Mouse (Mus musculus) kidney, postnatal 36 days (tissue): ENCODE results near the gene Rpusd1.
A peak's percentile ranks its signal among the peaks of the same experiment; 100 is the strongest.

Experiments used
- DNase-seq, 2 experiments: peaks; one replicate each; pipeline ENCODE4 v3.0.0; 2021 to 2022; ENCODE audit warnings: mixed read lengths in 2 of 2

Rpusd1 gene

DNA sequence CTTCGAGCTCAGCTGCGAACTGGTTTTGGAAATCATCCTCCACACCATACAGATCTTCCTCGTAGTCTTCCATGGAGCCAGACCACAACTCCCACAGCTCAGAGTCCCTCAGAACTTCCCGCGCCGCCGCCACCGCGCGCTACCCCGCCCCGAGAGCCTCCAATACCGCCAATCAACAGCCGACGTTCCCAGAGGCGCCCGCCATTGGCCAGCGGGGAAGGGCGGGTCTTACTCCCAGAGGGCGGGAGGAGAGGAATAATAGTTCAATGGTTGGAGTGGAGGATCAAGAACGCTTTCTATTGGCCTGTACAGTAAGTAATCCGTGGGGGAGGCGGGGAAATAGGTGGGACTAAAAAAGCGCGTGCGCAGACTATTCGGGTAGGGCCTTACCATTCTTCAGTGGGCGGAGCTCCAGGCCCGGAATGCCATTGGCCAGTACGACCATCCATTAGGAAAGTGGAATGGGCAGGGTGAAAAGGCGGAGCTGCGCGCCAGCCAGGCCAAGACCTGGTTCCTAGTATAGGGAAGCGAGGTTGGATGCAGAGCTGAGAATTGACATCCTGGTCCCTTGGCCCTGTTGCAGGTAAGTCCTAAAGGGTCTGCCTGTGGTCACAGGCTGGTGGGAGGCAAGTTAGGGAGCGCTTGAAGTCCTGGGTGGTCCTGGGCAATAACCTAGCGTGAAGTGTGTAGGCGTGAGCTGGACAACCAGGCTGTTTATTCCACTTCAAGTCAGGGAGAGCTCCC is at the start of gene Rpusd1, which contains the start of gene Chtf18:
Gene Rpusd1, plus strand, starts transcription at position 406 of the 744 bp plus-strand sequence.
Gene Chtf18, minus strand, starts transcription at position 155 of the 744 bp plus-strand sequence.
- peak; percentile 100 for DNase-seq

DNA sequence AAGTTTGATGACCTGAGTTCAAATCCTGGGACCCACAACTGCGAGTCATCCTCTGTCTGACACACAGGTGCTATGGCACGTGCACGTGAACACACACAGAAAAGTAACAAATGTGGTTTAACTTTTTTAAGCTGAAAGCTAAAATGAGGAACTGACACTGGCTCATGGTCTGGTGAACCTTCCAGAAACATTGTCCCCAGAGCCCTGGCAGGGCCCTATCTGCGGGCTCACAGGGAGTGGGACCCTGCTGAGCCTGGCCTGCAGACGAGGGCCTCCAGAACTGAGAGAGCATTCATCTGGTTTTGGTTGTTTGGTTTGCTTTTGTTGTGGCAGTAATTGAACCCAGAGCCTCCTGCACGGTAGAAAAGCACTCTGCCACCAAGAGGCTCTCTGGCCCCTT is 49.5 kb upstream of the Rpusd1 start:
- no peak for DNase-seq

DNA sequence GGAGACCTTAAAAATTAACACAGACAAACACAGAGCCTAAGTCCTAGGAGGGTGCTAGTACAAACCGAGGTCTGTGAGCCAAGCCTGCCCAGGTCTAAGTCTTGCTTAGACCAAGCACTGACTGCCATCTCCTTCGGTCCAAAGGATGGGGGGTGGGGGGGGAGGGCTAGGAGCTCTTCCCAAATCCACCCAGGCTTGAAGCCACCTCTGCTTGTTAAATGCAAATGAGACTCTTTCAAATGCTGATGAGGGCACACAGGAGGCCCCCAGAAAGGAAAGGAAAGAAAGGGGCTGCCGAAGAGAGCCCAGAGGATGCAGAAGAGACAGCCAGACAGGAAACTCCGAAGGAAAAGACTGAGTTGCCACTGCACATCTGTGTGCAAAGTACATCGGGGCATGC is 47.7 kb upstream of the Rpusd1 start:
- no peak for DNase-seq

DNA sequence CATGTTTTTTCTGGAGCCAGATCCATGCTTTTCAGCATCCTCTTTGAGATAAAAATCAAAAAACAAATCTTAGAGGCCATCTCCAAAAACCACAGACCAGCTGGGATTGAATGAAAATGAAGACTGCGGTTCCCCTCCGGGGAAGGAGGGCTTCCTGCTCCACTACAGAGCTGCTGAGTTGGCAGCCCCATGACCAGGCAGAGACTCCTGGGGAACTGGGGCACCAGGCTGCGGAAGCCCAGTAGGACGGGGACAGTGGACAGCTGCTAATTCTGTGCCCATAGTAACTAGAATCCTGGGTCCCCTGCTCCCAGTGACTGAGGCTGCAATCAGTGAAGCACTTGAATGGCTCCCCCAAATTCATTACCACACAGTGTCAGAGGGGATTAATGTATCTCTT is 45.8 kb upstream of the Rpusd1 start:
- DNase-seq = peak in 1 of 2 experiments; percentile 11

DNA sequence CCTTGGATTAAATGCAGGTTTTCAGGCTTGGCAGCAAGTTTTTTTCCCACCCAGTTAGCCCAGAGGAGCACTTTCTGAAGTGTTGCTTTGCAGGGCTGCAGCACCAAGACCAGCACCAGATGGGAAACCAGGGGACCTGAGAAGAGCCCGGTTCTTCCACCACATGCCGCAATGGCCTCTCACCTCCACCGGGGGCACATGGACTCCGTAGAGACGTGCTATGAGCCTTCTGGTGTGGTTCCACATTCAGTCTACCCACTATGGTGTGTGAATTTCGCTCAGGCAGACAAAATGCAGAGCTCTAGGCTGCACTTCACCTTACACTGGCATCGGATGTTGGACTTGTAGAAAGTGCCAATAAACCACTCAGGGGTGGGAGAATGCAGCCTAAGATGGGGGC is 41.1 kb upstream of the Rpusd1 start:
- DNase-seq = peak in 1 of 2 experiments; percentile 22

DNA sequence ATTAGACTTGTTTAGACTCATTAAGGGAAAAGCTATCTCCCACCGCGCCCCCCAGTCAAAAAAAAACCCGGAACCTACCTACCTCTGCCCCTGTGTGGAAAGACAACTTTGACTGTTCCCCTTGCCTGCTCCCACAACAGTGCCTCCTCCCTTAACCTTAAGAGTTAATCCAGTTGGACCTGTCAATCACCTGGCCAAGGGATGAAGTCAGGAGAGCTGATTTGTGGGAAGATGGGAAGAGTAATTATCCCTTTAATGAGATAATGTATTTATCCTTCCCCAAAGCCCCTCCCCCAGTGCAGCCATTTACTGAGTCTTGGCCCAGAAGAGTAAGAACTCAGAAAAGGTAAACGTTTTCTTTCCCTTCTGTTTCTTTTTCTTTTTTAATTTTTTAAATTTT is 38.5 kb upstream of the Rpusd1 start:
- DNase-seq = no peak

DNA sequence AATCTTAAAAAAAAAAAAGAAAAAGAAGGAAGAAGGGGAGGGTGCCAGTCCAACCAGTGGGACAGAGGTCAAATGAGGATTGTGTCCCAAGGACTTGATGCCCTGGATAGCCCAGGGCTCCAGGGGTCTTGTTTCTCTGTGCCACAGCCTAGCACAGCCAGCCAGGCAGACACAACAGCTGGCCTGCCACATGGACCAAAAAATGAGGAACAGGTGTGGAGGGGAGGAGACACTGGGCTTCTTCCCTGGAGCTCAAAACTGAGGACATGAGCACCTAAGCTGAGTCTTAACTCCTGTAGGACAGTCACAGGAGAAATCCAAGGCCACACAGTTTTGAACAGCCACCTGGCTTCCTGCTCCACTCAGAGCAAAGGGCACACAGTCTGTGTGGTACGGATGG is 31.2 kb upstream of the Rpusd1 start:
- DNase-seq = no peak

DNA sequence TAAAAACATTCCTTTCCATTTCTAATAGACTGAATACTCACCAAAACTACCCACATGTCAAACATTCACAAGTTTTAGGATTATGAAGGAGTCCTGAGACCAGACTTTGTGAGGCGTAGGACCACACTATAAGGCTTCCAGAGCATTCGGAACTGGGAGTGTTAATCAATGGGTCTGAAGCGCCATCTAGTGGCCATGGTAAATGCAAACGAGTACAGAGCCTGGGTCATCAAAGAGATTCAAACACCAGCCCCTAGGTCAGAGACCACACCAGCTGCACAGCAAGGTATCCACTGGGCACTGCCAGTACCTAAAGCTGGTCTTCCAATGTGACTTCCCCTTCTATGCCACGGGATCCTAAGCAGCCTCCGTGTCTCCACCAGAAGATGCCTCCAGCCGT is 29.0 kb upstream of the Rpusd1 start:
- peak; percentile 64 to 86 for DNase-seq

DNA sequence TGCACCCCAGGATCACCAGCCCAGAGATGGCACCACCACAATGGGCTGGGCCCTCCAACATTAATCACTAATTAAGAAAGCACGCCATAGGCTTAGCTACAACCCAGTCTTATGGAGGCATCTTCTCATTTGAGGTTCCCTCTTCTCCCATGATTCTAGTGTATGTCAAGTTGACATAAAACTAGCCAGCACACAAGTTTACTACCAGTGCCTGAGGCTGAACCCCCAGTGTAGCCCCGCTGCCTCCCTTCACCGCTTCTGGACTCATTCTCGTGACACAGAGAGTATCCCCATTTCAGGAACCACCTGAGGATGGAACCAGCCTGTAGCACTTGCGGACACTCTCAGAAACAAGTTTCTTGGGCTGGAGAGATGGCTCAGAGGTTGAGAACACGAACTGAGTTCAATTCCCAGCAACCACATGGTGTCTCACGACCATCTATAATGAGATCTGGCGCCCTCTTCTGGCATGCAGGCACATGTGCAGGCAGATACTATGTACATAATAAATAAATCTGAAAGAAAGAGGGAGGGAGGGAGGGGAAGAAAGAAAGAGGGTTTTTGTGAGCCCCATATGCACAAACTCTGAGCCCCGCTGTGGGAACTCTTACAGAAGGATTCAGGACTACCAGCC is 26.5 kb upstream of the Rpusd1 start:
- DNase-seq = no peak

DNA sequence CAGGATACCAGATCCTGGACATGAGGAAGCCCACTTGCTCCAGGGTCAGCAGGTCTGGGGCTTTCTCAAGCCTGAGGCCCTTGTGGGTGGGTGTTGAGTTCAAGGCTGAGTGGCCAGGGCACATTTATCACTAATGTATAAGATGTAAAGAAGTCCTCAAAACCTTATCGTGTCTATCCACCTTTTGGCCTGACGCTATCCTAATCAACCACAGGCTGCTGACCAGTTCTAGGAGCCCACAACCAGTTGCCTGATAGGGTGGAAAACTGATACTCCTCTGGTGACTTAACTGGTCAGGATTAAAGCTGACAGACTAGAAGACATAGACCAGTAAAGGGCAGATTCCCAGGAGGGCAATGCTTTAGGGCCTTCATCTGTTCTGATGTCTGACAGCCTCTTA is 17.5 kb upstream of the Rpusd1 start:
- no peak for DNase-seq

DNA sequence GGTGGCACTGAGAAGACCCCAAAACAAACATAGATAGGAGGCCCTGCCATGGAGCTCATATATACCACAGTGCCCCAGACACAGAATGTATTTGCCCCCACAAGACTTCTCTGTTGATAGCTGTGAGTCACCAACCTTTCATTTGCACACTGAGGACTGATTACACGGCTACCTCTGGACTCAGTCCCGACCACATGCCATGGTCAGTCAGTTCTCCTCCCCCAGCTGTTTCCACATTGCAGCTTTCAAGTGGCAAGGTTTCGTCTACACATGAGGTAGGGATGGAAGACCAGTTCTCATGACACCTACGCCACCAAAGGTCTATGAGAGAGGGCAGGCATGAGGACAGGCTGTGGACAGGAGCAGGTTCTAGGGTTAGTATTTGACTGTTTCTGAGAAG is 16.3 kb upstream of the Rpusd1 start:
- DNase-seq = no peak

DNA sequence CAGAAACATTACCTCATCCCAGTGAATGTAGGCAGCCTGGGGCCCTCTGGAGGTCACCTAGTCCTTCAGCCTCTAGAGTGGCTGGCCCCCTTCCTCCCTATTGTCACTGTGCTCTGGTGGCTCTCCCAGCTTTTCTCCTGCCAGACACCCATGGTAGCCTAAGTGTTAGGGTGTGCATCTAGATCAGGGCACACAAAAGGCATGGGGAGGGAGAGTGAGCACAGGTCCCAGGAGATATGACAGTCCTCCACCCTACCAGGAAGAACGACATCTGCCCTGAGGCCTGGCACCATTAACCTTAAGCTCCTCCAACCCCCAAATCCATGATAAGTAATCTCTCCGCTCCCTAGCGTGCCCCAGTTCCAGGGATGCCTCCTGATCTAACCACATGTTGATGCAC is 11.8 kb upstream of the Rpusd1 start:
- no peak for DNase-seq

DNA sequence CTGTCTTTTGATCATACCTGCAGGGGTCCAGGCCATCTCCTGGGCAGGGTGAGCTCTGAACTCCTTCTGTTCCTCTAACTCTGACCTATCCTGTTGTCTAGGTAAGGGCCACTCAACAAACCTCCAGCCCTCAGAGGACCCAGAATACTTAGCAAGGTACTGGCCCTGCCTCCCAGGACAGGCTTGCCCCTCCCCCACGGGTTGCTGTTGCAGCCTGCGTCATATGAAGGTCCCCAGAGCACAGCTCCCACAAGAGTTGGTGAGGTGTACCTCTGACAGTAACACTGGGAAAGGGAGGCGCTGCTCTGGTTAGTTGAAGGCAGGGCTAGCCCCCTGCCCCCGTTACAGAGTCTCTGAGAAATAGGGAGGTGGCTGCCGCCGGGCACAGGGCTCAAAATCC is 11.3 kb upstream of the Rpusd1 start:
- no peak for DNase-seq

DNA sequence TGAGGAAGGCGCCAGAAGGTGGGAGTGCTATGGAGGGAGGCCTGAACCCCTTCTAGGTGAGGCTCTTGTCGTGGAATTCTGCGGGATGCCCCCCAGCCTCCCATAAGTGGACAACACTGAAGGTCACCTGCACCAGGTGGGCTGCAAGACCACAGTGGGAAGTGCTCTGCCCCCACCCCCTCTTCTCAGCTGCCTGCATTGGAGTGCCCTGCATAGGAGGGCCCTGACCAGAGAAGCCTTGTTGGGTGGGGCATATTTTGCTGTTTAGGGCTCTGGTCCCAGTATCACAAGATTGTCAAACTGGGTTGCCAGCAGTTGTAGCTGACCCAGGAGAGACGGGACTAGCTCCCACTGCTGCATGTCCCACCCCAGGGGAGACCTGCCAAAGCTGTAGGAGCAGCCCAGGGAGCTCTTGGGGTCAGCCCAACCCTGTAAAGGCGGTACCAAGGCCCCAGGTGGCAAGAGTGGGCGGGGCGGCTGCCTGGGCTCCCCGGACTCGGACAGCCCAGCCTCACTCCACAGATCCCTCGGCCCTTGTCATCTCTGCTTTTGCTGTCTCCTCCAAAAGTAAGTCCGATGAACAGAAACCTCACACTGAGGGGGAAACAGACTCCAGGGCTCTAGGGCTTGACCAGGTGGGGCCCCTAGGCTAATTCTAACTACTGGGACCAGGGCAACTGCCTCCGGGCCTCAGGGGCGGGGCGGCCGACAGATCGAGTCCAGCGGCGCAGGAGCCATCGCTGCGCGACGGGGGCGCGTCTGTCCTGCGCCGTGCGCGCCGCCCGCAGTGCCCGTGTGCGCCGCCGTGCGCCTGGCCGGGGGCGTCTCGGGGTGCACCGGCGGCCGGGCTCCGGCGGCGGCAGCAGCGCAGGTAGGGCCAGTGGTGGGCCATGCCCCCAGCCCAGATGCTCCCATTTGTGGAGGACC is 10.5 kb upstream of the Rpusd1 start, which contains the start of gene Gng13:
Gene Gng13, plus strand, starts transcription at position 461 of the 927 bp plus-strand sequence.
- peak; percentile 29 to 62 for DNase-seq

DNA sequence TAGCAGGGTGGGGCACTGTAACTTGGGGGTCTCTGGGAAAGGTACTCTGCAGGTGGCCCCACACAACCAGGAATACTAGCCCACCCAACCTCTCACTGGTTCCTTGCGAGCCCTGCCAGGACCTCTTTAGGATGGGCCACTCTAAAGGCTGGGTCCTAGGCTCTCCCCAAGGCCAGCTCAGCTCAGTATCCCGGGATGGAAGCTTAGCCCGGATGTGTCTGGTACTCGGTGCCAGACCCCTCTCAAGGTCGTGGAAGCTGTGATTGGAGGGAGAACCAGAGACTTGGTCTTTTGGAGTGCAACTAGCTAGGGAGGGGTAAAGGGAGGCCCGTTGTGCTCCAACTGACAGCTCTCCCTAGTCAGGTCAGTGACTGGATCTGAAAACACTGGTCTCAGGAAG is 9.8 kb upstream of the Rpusd1 start:
- DNase-seq = no peak

DNA sequence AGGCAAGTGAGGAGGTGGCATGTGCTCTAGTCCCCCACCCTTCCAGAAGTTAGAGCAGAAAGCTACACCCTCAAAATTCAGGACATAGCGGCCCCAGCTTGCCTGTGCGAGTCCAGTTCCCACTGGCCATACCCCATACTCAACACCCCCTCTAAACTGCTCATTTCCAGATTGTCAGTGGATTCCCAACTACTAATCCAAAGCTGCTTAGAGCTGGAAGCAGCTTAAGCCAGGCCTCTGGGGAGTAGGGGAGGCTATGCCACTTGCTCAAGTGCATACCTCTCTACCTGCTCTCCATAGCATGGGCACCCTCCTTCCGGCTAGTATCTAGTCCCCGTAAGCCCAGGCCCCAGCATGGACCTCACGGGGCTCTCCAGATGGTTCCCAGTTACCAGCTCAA is 6.0 kb upstream of the Rpusd1 start:
- DNase-seq = no peak

DNA sequence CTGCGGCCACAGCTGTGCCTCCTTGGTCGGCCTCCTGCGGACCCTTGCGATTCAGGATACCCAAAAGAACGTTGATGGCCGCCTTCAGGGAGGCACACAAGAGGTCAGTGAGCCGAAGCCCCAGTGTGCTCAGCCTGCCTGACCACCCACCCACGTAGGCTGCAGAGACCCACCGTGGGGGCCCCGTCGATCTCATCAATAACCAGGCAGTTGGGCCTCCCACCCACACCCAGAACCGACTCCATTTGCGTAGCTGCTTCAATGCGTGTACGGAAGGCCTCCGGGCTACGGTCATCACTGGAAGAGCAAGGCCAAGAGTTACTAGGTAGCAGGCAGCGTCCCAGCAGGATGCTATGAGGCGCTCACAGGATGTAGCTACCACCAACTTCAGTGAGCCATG is 4.0 kb upstream of the Rpusd1 start:
- DNase-seq = no peak

DNA sequence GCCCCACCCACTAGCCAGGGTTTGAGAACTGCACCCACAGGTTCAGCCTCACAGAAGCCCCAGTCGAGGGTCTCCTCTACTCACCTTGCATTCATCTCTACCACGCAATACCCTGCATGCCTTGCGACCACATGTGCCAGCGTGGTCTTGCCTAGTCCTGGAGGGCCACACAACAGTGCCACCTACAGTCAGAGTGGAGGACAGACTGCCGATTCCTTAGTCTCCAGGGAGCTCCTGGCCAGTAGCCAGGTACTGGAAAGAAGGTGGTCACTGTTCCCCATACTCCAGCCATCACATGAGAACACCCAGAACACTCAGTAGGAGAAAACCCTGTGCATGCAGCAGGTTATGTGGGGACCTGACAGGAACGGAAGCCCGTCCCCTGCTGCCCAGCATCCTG is 3.6 kb upstream of the Rpusd1 start:
- DNase-seq = no peak

DNA sequence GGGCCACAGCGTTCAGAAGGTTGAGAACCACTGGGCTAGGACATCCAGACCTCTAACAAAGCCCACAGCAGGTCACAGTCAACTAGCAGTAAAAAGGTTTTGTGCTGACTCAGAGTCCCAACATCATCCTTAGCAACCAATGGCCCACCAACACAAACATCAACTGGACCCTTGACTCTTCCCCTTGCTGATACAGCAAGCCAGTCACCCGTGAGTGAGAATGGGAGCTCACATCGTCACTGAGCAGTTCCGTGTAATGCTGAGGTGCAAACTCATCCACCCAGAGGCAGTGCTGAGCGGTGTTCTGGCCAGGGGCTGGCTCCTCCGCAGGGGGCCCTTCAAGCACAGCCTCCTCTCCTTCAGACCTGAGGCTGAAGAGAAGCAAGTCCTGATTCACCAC is 2.2 kb upstream of the Rpusd1 start:
- peak; percentile 29 to 64 for DNase-seq

DNA sequence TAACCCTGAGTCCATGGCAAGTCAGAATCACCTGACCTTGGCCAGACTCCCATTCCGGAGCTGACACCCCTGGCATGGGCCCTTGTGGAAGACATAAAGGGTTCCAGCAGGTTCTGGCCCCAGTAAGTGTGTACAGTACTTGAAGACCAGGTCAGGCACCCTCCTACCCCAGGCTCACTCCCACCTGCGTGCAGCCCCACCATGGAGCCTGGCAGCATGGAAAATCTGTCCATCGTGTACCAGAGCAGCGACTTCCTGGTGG is 470 bp downstream of the Rpusd1 start:
- DNase-seq = no peak

DNA sequence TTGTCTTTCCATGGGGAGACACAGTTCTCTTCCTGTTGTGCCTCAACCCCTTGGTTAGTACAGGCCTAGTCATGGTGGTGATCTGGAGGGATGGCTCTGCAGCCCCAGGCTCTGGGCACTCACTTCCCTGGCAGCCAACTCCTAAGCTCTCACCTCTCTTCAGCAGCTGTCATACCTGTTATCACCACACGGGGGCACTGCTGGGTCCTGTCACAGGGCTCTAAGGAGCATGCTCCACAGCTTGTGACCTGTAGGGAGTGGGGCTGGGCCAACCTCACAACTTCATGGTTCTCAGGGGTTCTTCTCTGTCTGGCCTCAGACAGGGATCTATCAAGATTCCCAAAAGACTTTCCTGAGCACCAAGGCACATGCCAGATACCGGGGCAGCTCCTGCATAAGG is 4.6 kb downstream of the Rpusd1 start:
- peak; percentile 87 to 95 for DNase-seq

DNA sequence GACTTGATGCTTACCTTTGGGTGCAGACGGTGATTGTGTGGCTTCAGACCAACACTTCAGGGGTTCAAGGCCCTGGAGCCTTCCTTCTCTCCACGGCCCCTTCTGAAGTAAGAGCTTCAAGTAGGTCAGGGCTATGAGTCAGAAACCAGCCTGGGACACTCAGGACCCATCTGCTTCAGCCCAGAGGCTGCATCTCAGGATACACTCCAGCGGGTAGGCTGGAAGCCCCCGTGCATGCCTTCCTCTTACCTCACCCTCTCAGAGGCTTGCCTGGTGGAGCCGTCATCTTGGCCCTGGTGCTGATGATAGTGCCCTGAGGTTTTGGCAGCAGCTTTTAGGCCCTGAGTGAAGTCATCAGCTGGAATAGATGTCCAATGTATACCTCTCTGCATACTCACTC is 7.8 kb downstream of the Rpusd1 start:
- no peak for DNase-seq

DNA sequence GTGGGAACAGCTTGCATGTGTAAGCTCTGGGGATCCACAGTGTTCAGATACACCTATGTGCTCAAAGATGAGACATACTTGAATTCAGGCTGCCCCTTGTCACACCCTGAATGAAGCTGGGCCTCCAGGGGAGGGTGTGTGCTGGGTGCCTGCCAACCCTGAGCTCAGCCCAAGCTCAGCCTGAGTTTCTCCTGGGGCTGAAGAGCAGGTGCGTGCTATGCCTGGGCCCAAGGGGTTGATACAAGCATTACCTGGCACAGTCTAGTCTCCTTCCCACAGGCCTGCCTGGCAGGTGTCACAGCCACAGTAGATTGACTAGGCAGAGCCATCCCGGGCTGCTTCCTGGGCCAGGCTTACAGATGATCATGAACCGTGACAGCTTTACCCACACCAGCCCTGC is 8.3 kb downstream of the Rpusd1 start, which contains the start of gene Mslnl:
Gene Mslnl, plus strand, starts transcription at position 298 of the 400 bp plus-strand sequence.
- no peak for DNase-seq

DNA sequence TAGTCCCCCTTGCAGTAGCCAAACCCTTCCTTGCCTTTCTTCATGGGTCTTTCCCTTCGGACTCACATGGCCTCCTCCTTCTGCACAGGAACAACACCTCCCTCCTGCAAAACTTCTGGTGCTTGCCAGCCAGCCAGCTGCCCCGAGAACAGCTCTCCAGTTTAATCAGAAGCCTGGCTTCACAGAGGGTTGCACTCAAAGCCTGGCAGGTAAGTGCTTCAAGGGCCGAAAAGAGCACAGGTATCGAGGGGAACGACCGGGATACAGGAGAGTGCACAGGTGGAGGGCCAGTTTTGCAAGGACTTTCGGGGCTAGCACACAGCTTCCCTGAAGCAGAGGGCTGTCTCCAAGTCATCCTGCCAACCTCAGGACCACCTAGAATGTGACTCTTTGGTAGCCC is 11.4 kb downstream of the Rpusd1 start:
- DNase-seq = no peak
